In the genomic region with DNA sequence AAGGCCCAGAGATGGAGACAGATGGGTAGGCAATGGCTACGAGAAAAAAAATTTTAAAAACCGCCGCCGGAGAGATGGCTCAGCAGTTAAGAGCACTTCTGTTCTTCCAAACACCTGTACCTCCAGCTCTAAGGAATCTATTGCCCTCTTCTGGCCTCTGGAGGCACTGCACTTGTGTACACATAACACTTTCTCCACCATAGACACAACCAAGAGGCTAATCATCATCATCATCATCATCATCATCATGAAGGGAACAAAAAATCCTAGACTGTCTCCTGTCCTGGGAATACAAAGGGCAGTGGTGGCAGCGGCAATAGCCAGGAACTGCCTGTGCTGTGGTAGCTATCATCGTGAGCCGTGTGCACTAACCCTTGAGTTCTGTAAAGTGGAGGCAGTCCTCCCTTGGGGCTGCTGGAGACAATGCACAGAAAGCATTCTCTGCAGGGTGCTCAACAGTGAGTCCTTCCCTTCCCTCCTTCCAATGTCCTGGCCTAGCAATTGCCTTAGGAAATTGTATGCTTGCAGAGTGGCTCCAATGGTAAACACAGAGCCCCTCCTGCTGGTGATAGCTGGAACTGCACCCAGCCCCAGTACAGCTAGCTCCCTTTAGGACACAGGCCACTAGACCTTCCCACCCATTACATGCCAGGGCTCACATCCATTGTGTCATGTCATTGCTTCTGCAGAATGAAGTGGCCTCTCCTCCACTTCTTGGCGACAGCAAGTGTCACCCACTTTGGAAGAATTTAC, we compare ENCODE assay signal across 9 mouse cellular contexts. TPM values are rescaled to one million over a fixed set of nuclear protein-coding genes. Genes with fewer than 3 reads are reported as not detected.
DNase-seq lines count a peak whose midpoint lies in the region; ATAC-seq and TF ChIP-seq lines count a peak whose summit lies in the region.
"Had no signal": no experiment of that assay in that cellular context is flagged by ENCODE, and none has a peak within 500 bp of the region (broad histone marks: within the 10 kb centered on the region; RNA-seq: fewer than 3 reads in every experiment).

No protein-coding gene starts in this region.

- WGBS in forebrain, postnatal 0 days = 74% methylated on average over 8 of the region's 8 CpGs
- WGBS in forebrain, embryonic 15.5 days = 72% methylated on average over 8 of the region's 8 CpGs
- WGBS in stomach, embryonic 16.5 days = 62% methylated on average over 8 of the region's 8 CpGs

- 0 out of 2 replicates have a peak, but pooled peaks cover 5% of the 10 kb centered on the region for H3K9me3 ChIP-seq in forebrain, postnatal 0 days (ENCODE audit: low read length)
- no peaks in the 10 kb centered on the region for H3K9me3 ChIP-seq in forebrain, embryonic 15.5 days
- no peaks in the 10 kb centered on the region for H3K9me3 ChIP-seq in stomach, embryonic 16.5 days (replicated peaks; ENCODE audit: control insufficient read depth, low read length)

- H3K27ac ChIP-seq in forebrain, postnatal 0 days (ENCODE audit: low read depth, low read length) = no peak overlapping the region
- H3K27ac ChIP-seq in forebrain, embryonic 15.5 days (replicated peaks) = no peak overlapping the region
- no peak overlapping the region for H3K27ac ChIP-seq in stomach, embryonic 16.5 days (ENCODE audit: low read length)
- H3K27ac ChIP-seq: embryonic facial prominence, embryonic 12.5 days had no signal

- no peak overlapping the region for H3K4me3 ChIP-seq in forebrain, postnatal 0 days (ENCODE audit: low read depth, low read length)
- no peak overlapping the region for H3K4me3 ChIP-seq in forebrain, embryonic 15.5 days
- no peak overlapping the region for H3K4me3 ChIP-seq in stomach, embryonic 16.5 days (replicated peaks; ENCODE audit: low read length)
- H3K4me3 ChIP-seq: embryonic facial prominence, embryonic 12.5 days had no signal

- no peak for ATAC-seq in forebrain, postnatal 0 days
- ATAC-seq in forebrain, embryonic 15.5 days (replicated peaks) = no peak
- ATAC-seq in frontal cortex, adult (ENCODE audit: low TSS enrichment) = peak; percentile 64; the same call in 1 of the 2 replicates
- ATAC-seq in inflammation-experienced regulatory T-cells, adult 6 months = peak; percentile 65
- peak; percentile 44; the same call in 1 of the 2 replicates for ATAC-seq in stomach, embryonic 16.5 days (ENCODE audit: insufficient read depth, low FRiP score)

- intact Hi-C loops in left cerebral cortex, postnatal 25 days (cut with DNase I) = loop anchor here (1.0 kb wide), 1 partner anchor 47 kb away; no protein-coding TSS in a partner anchor

- H3K4me2 ChIP-seq in forebrain, postnatal 0 days (ENCODE audit: low read depth) = no peak overlapping the region
- H3K4me2 ChIP-seq in forebrain, embryonic 15.5 days (replicated peaks) = no peak overlapping the region
- H3K4me2 ChIP-seq in stomach, embryonic 16.5 days (ENCODE audit: low read depth, low read length) = no peak overlapping the region
- H3K4me2 ChIP-seq: embryonic facial prominence, embryonic 12.5 days had no signal

- no peaks in the 10 kb centered on the region for H3K27me3 ChIP-seq in forebrain, postnatal 0 days (ENCODE audit: insufficient read depth, low read length)
- no peaks in the 10 kb centered on the region for H3K27me3 ChIP-seq in forebrain, embryonic 15.5 days
- no peaks in the 10 kb centered on the region for H3K27me3 ChIP-seq in stomach, embryonic 16.5 days (ENCODE audit: control insufficient read depth, insufficient read depth, low read length)
- H3K27me3 ChIP-seq: embryonic facial prominence, embryonic 12.5 days had no signal

- H3K9ac ChIP-seq in forebrain, postnatal 0 days = no peak overlapping the region
- no peak overlapping the region for H3K9ac ChIP-seq in forebrain, embryonic 15.5 days (replicated peaks)
- no peak overlapping the region for H3K9ac ChIP-seq in stomach, embryonic 16.5 days (ENCODE audit: low read length)
- H3K9ac ChIP-seq: embryonic facial prominence, embryonic 12.5 days had no signal

- TF ChIP-seq CTCF in forebrain, postnatal 0 days (IDR thresholded peaks at IDR 0.05; ENCODE audit: low read depth) = peak; percentile 74

- no peaks in the 10 kb centered on the region for H3K4me1 ChIP-seq in forebrain, postnatal 0 days (ENCODE audit: insufficient read depth)
- no peaks in the 10 kb centered on the region for H3K4me1 ChIP-seq in forebrain, embryonic 15.5 days
- H3K4me1 ChIP-seq in stomach, embryonic 16.5 days (ENCODE audit: control insufficient read depth, insufficient read depth, low read length) = no peaks in the 10 kb centered on the region
- H3K4me1 ChIP-seq: embryonic facial prominence, embryonic 12.5 days had no signal

- H3K36me3 ChIP-seq in forebrain, postnatal 0 days (ENCODE audit: insufficient read depth) = peaks cover 36% of the 10 kb centered on the region
- peaks cover 38% of the 10 kb centered on the region for H3K36me3 ChIP-seq in forebrain, embryonic 15.5 days
- H3K36me3 ChIP-seq in stomach, embryonic 16.5 days (ENCODE audit: control insufficient read depth, insufficient read depth, low read length) = 0 out of 2 replicates have a peak, but pooled peaks cover 6% of the 10 kb centered on the region

- peak; percentile 32 for DNase-seq in forebrain, postnatal 0 days
- peak; percentile 42 to 76 for DNase-seq in adrenal gland, adult 18-20 months (ENCODE audit: low spot score in 2 of 2)
- peak; percentile 55 to 78 for DNase-seq in left cerebral cortex, postnatal 25 days (ENCODE audit: low spot score in 2 of 2)
- peak; percentile 68 to 83 for DNase-seq in monocyte, adult 2 months (ENCODE audit: low read depth in 1 of 2, low spot score in 2 of 2)

RNA-seq across cellular contexts. Expression of a gene that starts 19.2 kb away (rescaled TPM):
- total RNA-seq in forebrain, postnatal 0 days (2014; rRNA removed) = 76.4 and 77.8 TPM in 2 replicates
- polyA plus RNA-seq in forebrain, postnatal 0 days (2015; fragmentation: Nextera tagmentation; extraction: Ambion mirVana) = 42.7 and 47.7 TPM in 2 replicates
- 52.8 and 57.8 TPM in 2 replicates for polyA plus RNA-seq in forebrain, embryonic 15.5 days (2015; fragmentation: Nextera tagmentation; extraction: Ambion mirVana)
- total RNA-seq in adrenal gland, adult 18-20 months (2021) = 10 to 100 TPM; 31.2 to 41.0 TPM
- 10 to 100 TPM; 21.0 to 37.5 (median 26.5) TPM for polyA plus RNA-seq in inflammation-experienced regulatory T-cells, adult 6 months (2017; shearing (Covaris generic))
- 10 to 100 TPM; 43.9 to 45.2 TPM for total RNA-seq in left cerebral cortex, postnatal 25 days (2021)
- 52.0 and 54.1 TPM in 2 replicates for polyA plus RNA-seq in stomach, embryonic 16.5 days (2015; fragmentation: Nextera tagmentation; extraction: Ambion mirVana)

RNA-seq across cellular contexts. Expression of a gene that starts 27.6 kb away (rescaled TPM):
- total RNA-seq in forebrain, postnatal 0 days (2014; rRNA removed) = 0.85 and 1.00 TPM in 2 replicates
- polyA plus RNA-seq in forebrain, postnatal 0 days (2015; fragmentation: Nextera tagmentation; extraction: Ambion mirVana) = 0.43 and 0.50 TPM in 2 replicates
- 0.28 and 0.42 TPM in 2 replicates for polyA plus RNA-seq in forebrain, embryonic 15.5 days (2015; fragmentation: Nextera tagmentation; extraction: Ambion mirVana)
- 1 to 10 TPM; 1.7 to 3.3 TPM for total RNA-seq in adrenal gland, adult 18-20 months (2021)
- polyA plus RNA-seq in inflammation-experienced regulatory T-cells, adult 6 months (2017; shearing (Covaris generic)) = 1 to 10 TPM in 1 of 3 experiments, under 1 TPM in 2; 0.56 to 5.8 (median 0.71) TPM
- total RNA-seq in left cerebral cortex, postnatal 25 days (2021) = 1 to 10 TPM in 1 of 2 experiments, under 1 TPM in 1; 0.80 to 1.1 TPM
- 1.4 and 1.8 TPM in 2 replicates for polyA plus RNA-seq in stomach, embryonic 16.5 days (2015; fragmentation: Nextera tagmentation; extraction: Ambion mirVana)

RNA-seq across cellular contexts. Expression of a gene that starts 55.7 kb away (rescaled TPM):
- total RNA-seq in forebrain, postnatal 0 days (2014; rRNA removed) = 24.0 and 26.8 TPM in 2 replicates
- 32.6 and 39.1 TPM in 2 replicates for polyA plus RNA-seq in forebrain, postnatal 0 days (2015; fragmentation: Nextera tagmentation; extraction: Ambion mirVana)
- polyA plus RNA-seq in forebrain, embryonic 15.5 days (2015; fragmentation: Nextera tagmentation; extraction: Ambion mirVana) = 63.2 and 69.4 TPM in 2 replicates
- total RNA-seq in adrenal gland, adult 18-20 months (2021) = 1 to 10 TPM; 5.2 to 7.2 TPM
- 100 to 1,000 TPM in 1 of 3 experiments, 10 to 100 TPM in 2; 61.0 to 124 (median 76.1) TPM for polyA plus RNA-seq in inflammation-experienced regulatory T-cells, adult 6 months (2017; shearing (Covaris generic))
- 10 to 100 TPM; 13.5 to 13.8 TPM for total RNA-seq in left cerebral cortex, postnatal 25 days (2021)
- 67.0 and 75.3 TPM in 2 replicates for polyA plus RNA-seq in stomach, embryonic 16.5 days (2015; fragmentation: Nextera tagmentation; extraction: Ambion mirVana)

Comparison
In these comparisons a context has a peak if more than half of its experiments do, and no peak if none do; other contexts are left out.
1. ATAC-seq: peak in frontal cortex, adult (single experiment), inflammation-experienced regulatory T-cells, adult 6 months (single experiment) and stomach, embryonic 16.5 days (single experiment); none in forebrain, postnatal 0 days (single experiment) and forebrain, embryonic 15.5 days (single experiment).
2. Peak in every context shown above with its lines, with median percentiles within 50 percentile points of each other: DNase-seq.